ENCODE assay signal across 11 mouse cellular contexts in the genomic region with DNA sequence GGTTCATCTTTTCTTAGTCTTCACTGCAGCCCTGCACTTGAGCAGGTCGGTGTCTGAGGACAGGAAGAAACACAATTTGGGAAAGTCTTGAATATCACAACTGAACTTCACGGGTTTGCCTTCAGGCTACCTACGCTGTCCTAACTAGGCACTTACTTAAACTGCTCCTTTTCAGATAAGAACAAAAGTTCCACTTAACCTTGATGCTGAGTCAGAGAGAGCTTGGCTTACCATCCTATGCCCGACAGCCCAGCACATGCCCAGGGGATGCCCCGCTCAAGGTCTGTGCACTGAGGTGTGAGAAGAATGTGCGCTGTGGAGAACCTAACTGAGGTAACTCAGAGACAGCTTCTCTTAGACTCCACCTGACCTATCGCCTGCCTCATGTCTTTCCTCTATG.
A peak's percentile ranks its signal among the peaks of the same experiment; 100 is the strongest.
DNase-seq lines count a peak whose midpoint lies in the region.
"Had no signal": no experiment of that assay in that cellular context is flagged by ENCODE, and none has a peak within 500 bp of the region (broad histone marks: within the 10 kb centered on the region; RNA-seq: fewer than 3 reads in every experiment).

No protein-coding gene starts in this region.

- peak; percentile 49 for DNase-seq in adrenal gland, adult 8-10 months
- DNase-seq in adrenal gland, postnatal 4 days (ENCODE audit: low spot score in 2 of 2): no peak
- DNase-seq in 3134 (ENCODE audit: extremely low read depth, insufficient read length, low spot score): peak; percentile 25
- DNase-seq in adrenal gland, postnatal 14 days: peak; percentile 53
- DNase-seq in kidney, postnatal 36 days: peak; percentile 63 to 78
- no peak for DNase-seq in right cerebral cortex, postnatal 4 days
- no peak for DNase-seq in gastrocnemius, postnatal 10 days
- no peak for DNase-seq in gastrocnemius, postnatal 4 days (ENCODE audit: low spot score in 2 of 2)
- DNase-seq: cerebellum, postnatal 36 days; lung, postnatal 36 days; thymus, postnatal 36 days had no signal

Comparison
In these comparisons a context has a peak if more than half of its experiments do, and no peak if none do; other contexts are left out.
1. DNase-seq: peak in adrenal gland, adult 8-10 months (single experiment), 3134 (single experiment), adrenal gland, postnatal 14 days (single experiment) and kidney, postnatal 36 days (2 of 2); none in adrenal gland, postnatal 4 days (0 of 2), right cerebral cortex, postnatal 4 days (single experiment), gastrocnemius, postnatal 10 days (single experiment) and gastrocnemius, postnatal 4 days (0 of 2).